Mouse (Mus musculus): ENCODE measurements at regions not wholly inside any gene's neighbourhood (a gene's known extent, or its start where the extent isn't known, plus 50 kb on each side); places are given as distances from the start of the nearest gene placed in this dataset.

- DNase-seq (ENCODE audit: low spot score) = no peak
- H3K27me3 ChIP-seq (ENCODE audit: insufficient read depth, low read length) = no peaks in the 10 kb centered on the region
- no peaks in the 10 kb centered on the region for H3K36me3 ChIP-seq (replicated peaks)
- ATAC-seq (ENCODE audit: extremely low read depth, insufficient number of reproducible peaks, low FRiP score, poor library complexity, severe bottlenecking) = no peak
- no peaks in the 10 kb centered on the region for H3K4me1 ChIP-seq (ENCODE audit: insufficient read depth, low read depth, low read length)
- peaks cover 16% of the 10 kb centered on the region for H3K9me3 ChIP-seq (replicated peaks)
- no peak overlapping the region for H3K4me3 ChIP-seq (ENCODE audit: low read depth, low read length)
- TF ChIP-seq TAL1 (conservative IDR thresholded peaks at IDR 0.05; ENCODE audit: low read depth, low read length) (no peak), GATA1 (IDR thresholded peaks at IDR 0.05; ENCODE audit: borderline replicate concordance, low read length) (no peak), POLR2AphosphoS5 (IDR thresholded peaks at IDR 0.05; ENCODE audit: insufficient replicate concordance, low read depth, low read length) (no peak), GATA2 (IDR thresholded peaks at IDR 0.05; ENCODE audit: borderline replicate concordance, low read depth, low read length) (no peak), CTCF (IDR thresholded peaks at IDR 0.05; ENCODE audit: low read depth, low read length) (no peak)
Measured at GRCm38 (mm10) chr9:30285324-30285599, 141.6 kb upstream of the Snx19 start.

- Histone ChIP-seq H3K9me3 (replicated peaks) (no peaks in the 10 kb centered on the region), H3K36me3 (replicated peaks) (no peaks in the 10 kb centered on the region), H3K4me1 (ENCODE audit: insufficient read depth, low read depth, low read length) (no peaks in the 10 kb centered on the region), H3K4me3 (ENCODE audit: low read depth, low read length) (no peak overlapping the region), H3K27me3 (ENCODE audit: insufficient read depth, low read length) (no peaks in the 10 kb centered on the region)
- ATAC-seq (ENCODE audit: extremely low read depth, insufficient number of reproducible peaks, low FRiP score, poor library complexity, severe bottlenecking) (no peak), DNase-seq (ENCODE audit: low spot score) (no peak)
- TF ChIP-seq TAL1 (conservative IDR thresholded peaks at IDR 0.05; ENCODE audit: low read depth, low read length) (no peak), CTCF (IDR thresholded peaks at IDR 0.05; ENCODE audit: low read depth, low read length) (no peak), POLR2AphosphoS5 (IDR thresholded peaks at IDR 0.05; ENCODE audit: insufficient replicate concordance, low read depth, low read length) (no peak), GATA1 (IDR thresholded peaks at IDR 0.05; ENCODE audit: borderline replicate concordance, low read length) (no peak), GATA2 (IDR thresholded peaks at IDR 0.05; ENCODE audit: borderline replicate concordance, low read depth, low read length) (no peak)
Measured at GRCm38 (mm10) chr9:30299844-30300243, 127.1 kb upstream of the Snx19 start.

GRCm38 (mm10) chr9:30308281-30308680 lies 118.6 kb upstream of the Snx19 start:
- Histone ChIP-seq H3K27me3 (ENCODE audit: insufficient read depth, low read length) (no peaks in the 10 kb centered on the region), H3K36me3 (replicated peaks) (no peaks in the 10 kb centered on the region), H3K4me3 (ENCODE audit: low read depth, low read length) (no peak overlapping the region), H3K9me3 (replicated peaks) (no peaks in the 10 kb centered on the region), H3K4me1 (ENCODE audit: insufficient read depth, low read depth, low read length) (no peaks in the 10 kb centered on the region)
- no peak for TF ChIP-seq GATA1 (IDR thresholded peaks at IDR 0.05; ENCODE audit: borderline replicate concordance, low read length)
- TF ChIP-seq CTCF (IDR thresholded peaks at IDR 0.05; ENCODE audit: low read depth, low read length) = no peak
- no peak for TF ChIP-seq POLR2AphosphoS5 (IDR thresholded peaks at IDR 0.05; ENCODE audit: insufficient replicate concordance, low read depth, low read length)
- no peak for TF ChIP-seq GATA2 (IDR thresholded peaks at IDR 0.05; ENCODE audit: borderline replicate concordance, low read depth, low read length)
- no peak for TF ChIP-seq TAL1 (conservative IDR thresholded peaks at IDR 0.05; ENCODE audit: low read depth, low read length)
- ATAC-seq (ENCODE audit: extremely low read depth, insufficient number of reproducible peaks, low FRiP score, poor library complexity, severe bottlenecking) (no peak), DNase-seq (ENCODE audit: low spot score) (no peak)

GRCm38 (mm10) chr9:30313360-30313759 lies 113.5 kb upstream of the Snx19 start:
- TF ChIP-seq CTCF (IDR thresholded peaks at IDR 0.05; ENCODE audit: low read depth, low read length) = no peak
- TF ChIP-seq TAL1 (conservative IDR thresholded peaks at IDR 0.05; ENCODE audit: low read depth, low read length) = no peak
- TF ChIP-seq GATA1 (IDR thresholded peaks at IDR 0.05; ENCODE audit: borderline replicate concordance, low read length) = no peak
- TF ChIP-seq GATA2 (IDR thresholded peaks at IDR 0.05; ENCODE audit: borderline replicate concordance, low read depth, low read length) = no peak
- no peak for TF ChIP-seq POLR2AphosphoS5 (IDR thresholded peaks at IDR 0.05; ENCODE audit: insufficient replicate concordance, low read depth, low read length)
- no peak overlapping the region for H3K4me3 ChIP-seq (ENCODE audit: low read depth, low read length)
- no peaks in the 10 kb centered on the region for H3K4me1 ChIP-seq (ENCODE audit: insufficient read depth, low read depth, low read length)
- H3K9me3 ChIP-seq (replicated peaks) = no peaks in the 10 kb centered on the region
- H3K36me3 ChIP-seq (replicated peaks) = no peaks in the 10 kb centered on the region
- no peak for DNase-seq (ENCODE audit: low spot score)
- no peaks in the 10 kb centered on the region for H3K27me3 ChIP-seq (ENCODE audit: insufficient read depth, low read length)
- no peak for ATAC-seq (ENCODE audit: extremely low read depth, insufficient number of reproducible peaks, low FRiP score, poor library complexity, severe bottlenecking)

- H3K9me3 ChIP-seq (replicated peaks) = no peaks in the 10 kb centered on the region
- ATAC-seq (ENCODE audit: extremely low read depth, insufficient number of reproducible peaks, low FRiP score, poor library complexity, severe bottlenecking) (no peak), DNase-seq (ENCODE audit: low spot score) (no peak)
- no peak overlapping the region for H3K4me3 ChIP-seq (ENCODE audit: low read depth, low read length)
- no peak for TF ChIP-seq GATA1 (IDR thresholded peaks at IDR 0.05; ENCODE audit: borderline replicate concordance, low read length)
- no peak for TF ChIP-seq GATA2 (IDR thresholded peaks at IDR 0.05; ENCODE audit: borderline replicate concordance, low read depth, low read length)
- no peak for TF ChIP-seq POLR2AphosphoS5 (IDR thresholded peaks at IDR 0.05; ENCODE audit: insufficient replicate concordance, low read depth, low read length)
- no peak for TF ChIP-seq TAL1 (conservative IDR thresholded peaks at IDR 0.05; ENCODE audit: low read depth, low read length)
- TF ChIP-seq CTCF (IDR thresholded peaks at IDR 0.05; ENCODE audit: low read depth, low read length) = no peak
- no peaks in the 10 kb centered on the region for H3K27me3 ChIP-seq (ENCODE audit: insufficient read depth, low read length)
- no peaks in the 10 kb centered on the region for H3K36me3 ChIP-seq (replicated peaks)
- H3K4me1 ChIP-seq (ENCODE audit: insufficient read depth, low read depth, low read length) = no peaks in the 10 kb centered on the region
Measured at GRCm38 (mm10) chr9:30314355-30315171, 112.3 kb upstream of the Snx19 start.

- TF ChIP-seq CTCF (IDR thresholded peaks at IDR 0.05; ENCODE audit: low read depth, low read length) = peak; percentile 19; the same call in 1 of the 2 replicates
- TF ChIP-seq GATA1 (IDR thresholded peaks at IDR 0.05; ENCODE audit: borderline replicate concordance, low read length) = no peak
- no peaks in the 10 kb centered on the region for H3K9me3 ChIP-seq (replicated peaks)
- no peaks in the 10 kb centered on the region for H3K4me1 ChIP-seq (ENCODE audit: insufficient read depth, low read depth, low read length)
- DNase-seq (ENCODE audit: low spot score) (no peak), ATAC-seq (ENCODE audit: extremely low read depth, insufficient number of reproducible peaks, low FRiP score, poor library complexity, severe bottlenecking) (no peak)
- H3K36me3 ChIP-seq (replicated peaks) = no peaks in the 10 kb centered on the region
- no peak overlapping the region for H3K4me3 ChIP-seq (ENCODE audit: low read depth, low read length)
- H3K27me3 ChIP-seq (ENCODE audit: insufficient read depth, low read length) = no peaks in the 10 kb centered on the region
Measured at GRCm38 (mm10) chr9:30315172-30315644, 111.7 kb upstream of the Snx19 start.

Measured in G1E (cell line).